In genomic region chr10:11922132-11922531, GRCm38 (mm10) we compare ENCODE assay signal across 24 mouse cellular contexts.
A peak's percentile ranks its signal among the peaks of the same experiment; 100 is the strongest.
DNase-seq lines count a peak whose midpoint lies in the region; ATAC-seq and TF ChIP-seq lines count a peak whose summit lies in the region.
"Had no signal": no experiment of that assay in that cellular context is flagged by ENCODE, and none has a peak within 500 bp of the region (broad histone marks: within the 10 kb centered on the region; RNA-seq: fewer than 3 reads in every experiment).

No protein-coding gene starts in this region.

- TF ChIP-seq CTCF in forebrain, postnatal 0 days (IDR thresholded peaks at IDR 0.05; ENCODE audit: low read depth): no peak
- no peak for TF ChIP-seq CTCF in lung, adult 2 months (IDR thresholded peaks at IDR 0.05; ENCODE audit: insufficient read depth, low read length)

- H3K27ac ChIP-seq in forebrain, postnatal 0 days (ENCODE audit: low read depth, low read length): no peak overlapping the region
- no peak overlapping the region for H3K27ac ChIP-seq in forebrain, embryonic 10.5 days

- DNase-seq in forebrain, postnatal 0 days: peak; percentile 32
- DNase-seq in forebrain, embryonic 10.5 days (ENCODE audit: extremely low spot score, low spot score): no peak
- DNase-seq in frontal cortex, postnatal 14 days (ENCODE audit: low spot score in 2 of 2): no peak
- peak; percentile 24 for DNase-seq in brain, adult 2 months (ENCODE audit: low read depth, low spot score)
- DNase-seq in brain, embryonic 18.5 days (ENCODE audit: low read depth, low spot score): peak; percentile 12
- DNase-seq in lung, adult 2 months: no peak
- DNase-seq in urinary bladder, postnatal 4 days (ENCODE audit: low spot score in 2 of 2): no peak
- DNase-seq: adrenal gland, adult 2 months; adrenal gland, adult 8-10 months; adrenal gland, postnatal 10 days; adrenal gland, postnatal 14 days; adrenal gland, postnatal 25 days; adrenal gland, postnatal 36 days; B cell, adult 2 months; cerebellum, adult 11 months; cerebellum, adult 11-12 months; cerebellum, adult 18-20 months; cerebellum, adult 2 months had no signal

- no peak overlapping the region for H3K9ac ChIP-seq in forebrain, postnatal 0 days

- no peak overlapping the region for H3K4me3 ChIP-seq in forebrain, postnatal 0 days (ENCODE audit: low read depth, low read length)
- no peak overlapping the region for H3K4me3 ChIP-seq in forebrain, embryonic 10.5 days
- H3K4me3 ChIP-seq in lung, adult 2 months (replicated peaks; ENCODE audit: extremely low read depth, low read depth, low read length): no peak overlapping the region

- no peaks in the 10 kb centered on the region for H3K9me3 ChIP-seq in forebrain, postnatal 0 days (ENCODE audit: low read length)
- no peaks in the 10 kb centered on the region for H3K9me3 ChIP-seq in forebrain, embryonic 10.5 days
- H3K9me3 ChIP-seq: G1E had no signal

- TF ChIP-seq POLR2A in lung, adult 2 months (IDR thresholded peaks at IDR 0.05; ENCODE audit: borderline replicate concordance, extremely low read depth, low read depth, low read length): no peak

- peak; percentile 77 for ATAC-seq in forebrain, postnatal 0 days
- peak; percentile 79 for ATAC-seq in frontal cortex, adult (ENCODE audit: low TSS enrichment)
- ATAC-seq: activated CD4-positive, CD25-positive, alpha-beta regulatory T cell, adult 4 months; CD4-positive, CD25-positive, alpha-beta regulatory T cell, adult 4 months; Patski had no signal

- 75% methylated on average over 3 of the region's 3 CpGs for WGBS in forebrain, postnatal 0 days
- 91% methylated on average over 3 of the region's 3 CpGs for WGBS in forebrain, embryonic 10.5 days
- WGBS in lung, adult 2 months: 72% methylated on average over 3 of the region's 3 CpGs

- no peaks in the 10 kb centered on the region for H3K4me1 ChIP-seq in forebrain, postnatal 0 days (ENCODE audit: insufficient read depth)
- H3K4me1 ChIP-seq in forebrain, embryonic 10.5 days: no peaks in the 10 kb centered on the region
- H3K4me1 ChIP-seq in lung, adult 2 months (ENCODE audit: control insufficient read depth, insufficient read depth, low read length): no peaks in the 10 kb centered on the region

- H3K4me2 ChIP-seq in forebrain, postnatal 0 days (ENCODE audit: low read depth): no peak overlapping the region

- H3K27me3 ChIP-seq in forebrain, postnatal 0 days (ENCODE audit: insufficient read depth, low read length): no peaks in the 10 kb centered on the region
- H3K27me3 ChIP-seq in forebrain, embryonic 10.5 days (ENCODE audit: poor library complexity, severe bottlenecking): no peaks in the 10 kb centered on the region
- H3K27me3 ChIP-seq: CH12.LX, Patski had no signal

- no peaks in the 10 kb centered on the region for H3K36me3 ChIP-seq in forebrain, postnatal 0 days (ENCODE audit: insufficient read depth)
- H3K36me3 ChIP-seq in forebrain, embryonic 10.5 days (replicated peaks): no peaks in the 10 kb centered on the region
- H3K36me3 ChIP-seq: G1E had no signal

Comparison
In these comparisons a context has a peak if more than half of its experiments do, and no peak if none do; other contexts are left out.
1. DNase-seq: peak in forebrain, postnatal 0 days (single experiment), brain, adult 2 months (single experiment) and brain, embryonic 18.5 days (single experiment); none in forebrain, embryonic 10.5 days (single experiment), frontal cortex, postnatal 14 days (0 of 2), lung, adult 2 months (single experiment) and urinary bladder, postnatal 4 days (0 of 2).